Mouse (Mus musculus) thymus, adult 2 months (tissue): ENCODE data around the gene Tas1r1. TPM values are rescaled to one million over a fixed set of nuclear protein-coding genes. Genes with fewer than 3 reads are reported as not detected.

Experiments
- DNase-seq: peaks from one replicate; pipeline ENCODE4 v3.0.0; 2021
- H3K27ac ChIP-seq: fragments of 200-500 bp; 2 replicates; pipeline ENCODE4 v1.5.1; 2012; ENCODE audit warnings: low read length, control low read depth; ENCODE audit not compliant: control insufficient read depth, insufficient read depth
- H3K27me3 ChIP-seq: fragments of 200-500 bp; 2 replicates; pipeline ENCODE4 v1.6.1; 2012; ENCODE audit warnings: mild to moderate bottlenecking, low read length, moderate library complexity, mixed read lengths; ENCODE audit not compliant: control insufficient read depth, insufficient read depth
- H3K36me3 ChIP-seq: fragments of 200-500 bp; 2 replicates; pipeline ENCODE4 v1.6.1; 2012; ENCODE audit warnings: mild to moderate bottlenecking, low read length, moderate library complexity; ENCODE audit not compliant: control insufficient read depth, insufficient read depth
- H3K4me1 ChIP-seq: fragments of 200-500 bp; replicated peaks from 2 replicates; pipeline ENCODE4 v1.6.1; 2012; ENCODE audit warnings: low read length; ENCODE audit not compliant: control insufficient read depth, insufficient read depth
- H3K4me3 ChIP-seq: fragments of 200-500 bp; 2 replicates; pipeline ENCODE4 v1.5.1; 2012; ENCODE audit warnings: mild to moderate bottlenecking, low read length, control low read depth, moderate library complexity; ENCODE audit not compliant: control insufficient read depth, insufficient read depth
- CTCF ChIP-seq: fragments of 200-500 bp; IDR thresholded peaks from 2 replicates; pipeline ENCODE4 v1.5.1; 2012; ENCODE audit warnings: mild to moderate bottlenecking, control low read depth, low read length, moderate library complexity, borderline replicate concordance; ENCODE audit not compliant: control insufficient read depth, poor library complexity, insufficient read depth; ENCODE audit errors: extremely low read depth
- POLR2A ChIP-seq: fragments of 200-500 bp; IDR thresholded peaks from 2 replicates; pipeline ENCODE4 v1.6.1; 2012; ENCODE audit warnings: mild to moderate bottlenecking, low read length, control low read depth, moderate library complexity; ENCODE audit not compliant: control insufficient read depth, poor library complexity, insufficient read depth; ENCODE audit errors: extremely low read depth
- WGBS: fragments of 180-500 bp; shearing (Covaris S2); methylation state at CpG from one replicate; pipeline ENCODE4 v1.1.7; 2018; 5-methylcytosine and 5-hydroxymethylcytosine counted together
- polyA plus RNA-seq: library from polyadenylated mRNA; depleted of rRNA; stranded (reverse); fragments of >200 nt; gene quantifications from 2 replicates; pipeline ENCODE4 v1.2.3, GENCODE M21; 2012

Gene Tas1r1
- polyA plus RNA-seq, 1 experiment, result 0.34 TPM

DNA sequence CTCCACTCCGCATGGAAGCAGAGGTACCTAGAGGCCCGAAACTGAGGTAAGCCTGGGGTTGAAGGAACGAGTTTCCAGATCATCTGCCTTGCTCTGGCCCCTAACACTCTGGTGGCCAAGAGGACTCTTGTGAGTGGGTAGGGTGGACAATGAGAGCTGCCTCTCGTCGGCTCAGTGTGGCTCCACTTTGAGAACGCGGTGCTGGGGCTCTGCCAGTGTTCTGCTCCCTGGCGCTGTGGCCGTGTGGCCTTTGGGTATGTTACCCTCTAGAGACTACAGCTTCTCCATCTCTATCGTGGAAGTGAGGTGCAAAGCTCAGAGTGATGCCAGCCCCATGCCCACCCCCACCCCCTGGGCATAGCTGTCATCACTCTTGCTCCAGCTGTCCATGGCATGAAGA, 34.3 kb upstream of the Tas1r1 start:
- Histone ChIP-seq H3K36me3 (no peaks in the 10 kb centered on the region), H3K4me1 (no peaks in the 10 kb centered on the region), H3K27me3 (no peaks in the 10 kb centered on the region; the same call in 1 of the 2 replicates), H3K27ac (no peak overlapping the region), H3K4me3 (no peak overlapping the region)
- DNase-seq, result no peak
- TF ChIP-seq CTCF (no peak), POLR2A (no peak)
- WGBS, result 20% methylated on average over 10 of the region's 10 CpGs

DNA sequence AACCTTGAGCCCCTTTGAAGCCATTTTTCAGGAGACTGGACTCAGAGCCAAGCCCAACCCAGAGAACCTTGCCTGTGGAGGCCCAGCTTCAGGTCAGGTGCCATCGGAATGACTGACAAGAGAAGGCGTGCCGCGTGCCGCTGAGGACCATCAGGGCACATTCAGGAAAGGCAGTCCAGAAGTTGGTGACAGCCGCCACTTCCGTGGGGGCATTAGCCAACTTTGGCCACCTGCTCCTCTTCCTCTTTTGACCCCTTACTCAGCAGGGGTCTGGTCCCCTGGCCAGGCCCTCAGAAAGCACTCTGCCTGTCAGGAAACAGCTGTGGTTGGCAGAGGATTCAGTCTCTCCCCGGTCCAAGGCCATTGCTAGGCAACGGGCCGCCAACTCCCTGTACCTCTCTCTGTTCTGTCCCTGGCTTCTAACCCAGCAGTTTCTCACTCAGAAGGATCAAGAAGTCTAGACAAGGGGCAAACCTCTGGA, 33.8 kb upstream of the Tas1r1 start, which contains the start of gene Plekhg5:
Gene Plekhg5 (plus strand): TSS at position 378 of the 481 bp plus-strand sequence.
- 13% methylated on average over 10 of the region's 10 CpGs for WGBS

DNA sequence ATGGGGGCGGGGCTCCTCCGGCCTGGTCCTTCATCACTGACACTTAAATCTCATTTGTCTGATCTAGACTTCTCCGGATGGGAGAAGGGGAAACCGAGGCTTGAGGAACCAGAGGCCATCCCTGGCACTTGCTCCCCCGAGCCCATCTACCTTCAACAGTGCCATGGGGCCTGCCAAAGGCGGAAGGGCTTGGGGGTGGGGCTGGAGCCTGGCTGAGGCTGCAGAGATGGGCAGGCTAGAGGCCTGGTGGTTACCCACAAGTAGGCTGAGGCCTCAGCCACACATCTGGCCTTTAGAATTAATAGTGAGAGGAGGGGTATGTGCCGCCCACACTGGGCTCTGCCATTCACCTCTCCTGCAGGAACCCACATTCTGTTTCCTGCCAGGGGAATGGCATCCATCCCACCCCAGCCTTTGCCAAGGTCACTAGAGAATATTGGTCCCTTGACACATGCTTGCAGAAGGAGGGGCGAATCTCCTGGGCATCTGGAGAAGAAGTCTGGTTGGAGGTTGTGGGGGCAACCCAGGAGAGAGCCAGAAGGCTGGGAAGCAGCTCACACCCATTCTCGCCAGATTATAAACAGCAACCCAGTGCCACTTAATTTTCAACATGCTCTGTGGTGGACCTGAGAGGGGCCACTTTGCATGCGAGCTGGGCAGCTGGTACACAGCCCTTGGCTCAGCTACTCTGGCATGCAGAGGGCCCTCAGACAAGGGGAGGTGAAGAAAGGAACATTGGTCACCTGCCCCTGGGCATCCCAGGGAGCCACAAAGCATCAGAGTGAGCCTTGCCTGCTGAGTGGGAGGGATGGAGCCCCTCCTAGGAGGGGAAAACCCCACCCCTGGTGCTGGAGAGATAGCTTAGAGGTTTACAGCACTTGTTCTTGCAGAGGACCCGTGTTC, 32.4 kb upstream of the Tas1r1 start:
- TF ChIP-seq POLR2A (no peak), CTCF (no peak)
- H3K27ac ChIP-seq, result no peak overlapping the region
- H3K36me3 ChIP-seq, result no peaks in the 10 kb centered on the region
- 50% methylated on average over 11 of the region's 11 CpGs for WGBS
- no peaks in the 10 kb centered on the region for H3K4me1 ChIP-seq
- no peaks in the 10 kb centered on the region; the same call in 1 of the 2 replicates for H3K27me3 ChIP-seq
- H3K4me3 ChIP-seq, result no peak overlapping the region
- no peak for DNase-seq

More for the DNA sequence above, 33.8 kb upstream of the Tas1r1 start, which contains the start of gene Plekhg5:
- Histone ChIP-seq H3K4me1 (no peaks in the 10 kb centered on the region), H3K4me3 (no peak within 1 kb of the TSS), H3K27ac (no peak within 1 kb of the TSS), H3K27me3 (no peaks in the 10 kb centered on the region; the same call in 1 of the 2 replicates), H3K36me3 (no peaks in the 10 kb centered on the region)
- TF ChIP-seq CTCF (no peak), POLR2A (no peak)
- no peak for DNase-seq

DNA sequence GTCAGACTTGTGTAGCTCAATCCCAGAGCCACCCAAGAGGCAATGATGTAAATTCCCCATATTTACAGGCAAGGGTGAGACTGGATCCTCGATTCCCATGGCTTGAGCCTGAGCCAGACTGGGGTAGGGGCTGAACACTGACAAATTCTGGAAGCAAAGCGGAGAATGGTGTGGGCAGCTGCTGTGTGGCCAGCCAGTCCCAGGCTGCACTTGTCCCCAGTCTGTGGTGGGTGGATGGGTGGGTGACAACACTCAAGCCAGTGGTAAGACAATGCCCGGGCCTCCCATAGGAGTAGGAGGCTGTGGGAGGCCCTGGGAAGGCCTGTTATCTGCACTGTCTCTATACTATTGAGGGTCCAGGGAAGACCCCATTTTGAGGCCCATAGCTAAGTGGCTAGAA, 30.9 kb upstream of the Tas1r1 start:
- WGBS, result 84% methylated on average over 3 of the region's 3 CpGs
- H3K4me1 ChIP-seq, result no peaks in the 10 kb centered on the region
- no peak overlapping the region for H3K4me3 ChIP-seq
- no peak overlapping the region for H3K27ac ChIP-seq
- TF ChIP-seq CTCF, result no peak
- TF ChIP-seq POLR2A, result no peak
- no peaks in the 10 kb centered on the region for H3K36me3 ChIP-seq
- no peaks in the 10 kb centered on the region; the same call in 1 of the 2 replicates for H3K27me3 ChIP-seq
- DNase-seq, result no peak

DNA sequence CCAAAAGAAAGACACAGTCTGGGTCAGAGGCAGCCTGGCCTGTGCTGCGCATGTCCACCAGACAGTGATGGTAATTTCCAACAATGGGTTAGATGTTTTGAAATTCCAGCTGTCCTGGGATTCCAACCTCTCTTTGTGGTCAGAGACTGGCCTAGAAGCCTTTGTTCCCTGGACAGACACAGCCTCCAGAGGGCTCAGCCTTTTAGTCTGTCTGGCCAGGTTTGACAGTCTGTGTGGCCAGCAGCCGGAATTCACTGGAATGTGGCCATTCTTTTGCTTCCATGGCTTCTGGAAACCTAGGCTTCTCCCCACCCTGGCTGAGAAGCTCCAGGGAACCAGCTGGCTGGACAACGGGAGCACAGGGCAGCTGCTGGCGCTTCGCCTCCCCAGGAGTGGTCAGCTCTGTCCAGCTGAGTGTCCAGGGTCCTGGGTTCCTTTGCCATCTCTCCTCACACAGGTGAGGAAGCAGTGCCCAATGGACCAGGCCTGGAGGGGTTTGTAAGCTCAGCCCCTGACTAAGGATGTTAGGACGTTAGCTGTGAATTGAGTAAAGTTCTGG, 29.9 kb upstream of the Tas1r1 start:
- no peak for DNase-seq
- 97% methylated on average over 6 of the region's 6 CpGs for WGBS

DNA sequence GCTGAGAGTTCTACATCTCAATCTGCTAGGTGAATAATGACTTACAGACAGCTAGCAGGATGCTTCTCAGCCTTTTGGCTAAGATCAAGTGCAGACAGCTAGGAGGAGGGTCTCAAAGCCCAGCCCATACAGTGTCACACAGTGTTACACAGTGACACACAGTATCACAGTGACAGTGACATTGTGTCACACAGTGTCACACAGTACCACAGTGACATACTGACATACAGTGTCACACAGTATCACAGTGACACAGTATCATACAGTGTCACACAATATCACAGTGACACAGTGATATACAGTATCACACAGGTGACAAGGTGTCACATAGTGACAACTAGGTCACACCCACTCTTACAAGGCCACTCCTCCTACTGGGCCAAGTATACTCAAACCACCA, 28.9 kb upstream of the Tas1r1 start:
- no peak for DNase-seq
- Histone ChIP-seq H3K36me3 (no peaks in the 10 kb centered on the region), H3K4me1 (no peaks in the 10 kb centered on the region), H3K27me3 (no peaks in the 10 kb centered on the region; the same call in 1 of the 2 replicates), H3K27ac (no peak overlapping the region), H3K4me3 (no peak overlapping the region)
- TF ChIP-seq CTCF, result no peak
- TF ChIP-seq POLR2A, result no peak

More for the DNA sequence above, 29.9 kb upstream of the Tas1r1 start:
- H3K27ac ChIP-seq, result no peak overlapping the region
- no peaks in the 10 kb centered on the region for H3K4me1 ChIP-seq
- H3K36me3 ChIP-seq, result no peaks in the 10 kb centered on the region
- no peak for TF ChIP-seq CTCF
- no peak for TF ChIP-seq POLR2A
- H3K4me3 ChIP-seq, result no peak overlapping the region
- no peaks in the 10 kb centered on the region; the same call in 1 of the 2 replicates for H3K27me3 ChIP-seq
